Mouse (Mus musculus): ENCODE data around the gene Zfp109.
A peak's percentile ranks its signal among the peaks of the same experiment; 100 is the strongest.

Gene Zfp109

GRCm38 (mm10) chr7:24207488-24208261 lies 29.7 kb downstream of the Zfp109 start:
- peak; percentile 20 for DNase-seq (ENCODE audit: low spot score)

- no peak for DNase-seq (ENCODE audit: low spot score)
Measured at GRCm38 (mm10) chr7:24196961-24197360, 40.4 kb downstream of the Zfp109 start.

GRCm38 (mm10) chr7:24193157-24193556 lies 44.2 kb downstream of the Zfp109 start:
- DNase-seq (ENCODE audit: low spot score), result no peak

GRCm38 (mm10) chr7:24191361-24191760 lies 46.0 kb downstream of the Zfp109 start:
- DNase-seq (ENCODE audit: low spot score), result no peak

- no peak for DNase-seq (ENCODE audit: low spot score)
Measured at GRCm38 (mm10) chr7:24189571-24189944, 47.8 kb downstream of the Zfp109 start.

- DNase-seq (ENCODE audit: low spot score), result no peak
Measured at GRCm38 (mm10) chr7:24188901-24189570, 48.3 kb downstream of the Zfp109 start.

GRCm38 (mm10) chr7:24187611-24188010 lies 49.7 kb downstream of the Zfp109 start:
- DNase-seq (ENCODE audit: low spot score), result no peak

Data from MN1 (cell line).